Mouse (Mus musculus) embryonic facial prominence, embryonic 15.5 days (tissue): ENCODE measurements at regions not wholly inside any gene's neighbourhood (a gene's known extent, or its start where the extent isn't known, plus 50 kb on each side); places are given as distances from the start of the nearest gene placed in this dataset.

ENCODE experiments used
- ATAC-seq: fragments of 200-750 bp; cut with Nextera tagmentation; 2 replicates; pipeline ENCODE4 v1.8.0; 2017; ENCODE audit warnings: low read depth, moderate TSS enrichment; ENCODE audit not compliant: insufficient number of reproducible peaks, low FRiP score, low TSS enrichment
- H3K27ac ChIP-seq: fragments of 300-500 bp; sonication (generic); replicated peaks from 2 replicates; pipeline ENCODE4 v1.5.1; 2015; ENCODE audit warnings: mild to moderate bottlenecking, inconsistent platforms
- H3K27me3 ChIP-seq: fragments of 300-500 bp; sonication (generic); 2 replicates; pipeline ENCODE4 v1.6.1; 2015; ENCODE audit warnings: inconsistent platforms
- H3K36me3 ChIP-seq: fragments of 300-500 bp; sonication (generic); 2 replicates; pipeline ENCODE4 v1.6.1; 2015; ENCODE audit warnings: mild to moderate bottlenecking, inconsistent platforms
- H3K4me1 ChIP-seq: fragments of 300-500 bp; sonication (generic); 2 replicates; pipeline ENCODE4 v1.6.1; 2015; ENCODE audit warnings: inconsistent platforms
- H3K4me2 ChIP-seq: fragments of 300-500 bp; sonication (generic); replicated peaks from 2 replicates; pipeline ENCODE4 v1.6.1; 2015; ENCODE audit warnings: mild to moderate bottlenecking, inconsistent platforms
- H3K4me3 ChIP-seq: fragments of 300-500 bp; sonication (generic); replicated peaks from 2 replicates; pipeline ENCODE4 v1.5.1; 2015; ENCODE audit warnings: mild to moderate bottlenecking, inconsistent platforms
- H3K9ac ChIP-seq: fragments of 300-500 bp; sonication (generic); 2 replicates; pipeline ENCODE4 v1.6.1; 2015; ENCODE audit warnings: inconsistent platforms
- H3K9me3 ChIP-seq: fragments of 300-500 bp; sonication (generic); replicated peaks from 2 replicates; pipeline ENCODE4 v1.6.1; 2016; ENCODE audit warnings: inconsistent platforms
- WGBS: fragments of 180-500 bp; shearing (Covaris S2); methylation state at CpG from one replicate; pipeline ENCODE4 v1.1.7; 2015; 5-methylcytosine and 5-hydroxymethylcytosine counted together

GRCm38 (mm10) chr3:14952169-14952729 is 66.2 kb downstream of the Car2 start:
- Histone ChIP-seq H3K27me3 (no peaks in the 10 kb centered on the region), H3K9me3 (no peaks in the 10 kb centered on the region), H3K27ac (no peak overlapping the region), H3K4me2 (no peak overlapping the region), H3K4me1 (no peaks in the 10 kb centered on the region), H3K4me3 (no peak overlapping the region), H3K9ac (no peak overlapping the region), H3K36me3 (no peaks in the 10 kb centered on the region)
- WGBS, result 75% methylated on average over 3 of the region's 3 CpGs
- no peak for ATAC-seq

- Histone ChIP-seq H3K27ac (no peak overlapping the region), H3K36me3 (no peaks in the 10 kb centered on the region), H3K9ac (no peak overlapping the region), H3K9me3 (no peaks in the 10 kb centered on the region), H3K4me2 (no peak overlapping the region), H3K4me3 (no peak overlapping the region), H3K4me1 (no peaks in the 10 kb centered on the region), H3K27me3 (no peaks in the 10 kb centered on the region)
- 50% methylated on average over 3 of the region's 3 CpGs for WGBS
- ATAC-seq, result no peak
These were observed 66.9 kb downstream of the Car2 start for GRCm38 (mm10) chr3:14952951-14953350.

GRCm38 (mm10) chr3:14957481-14957880 is 71.4 kb downstream of the Car2 start:
- Histone ChIP-seq H3K27ac (no peak overlapping the region), H3K4me1 (no peaks in the 10 kb centered on the region), H3K4me3 (no peak overlapping the region), H3K27me3 (no peaks in the 10 kb centered on the region), H3K9me3 (no peaks in the 10 kb centered on the region), H3K4me2 (no peak overlapping the region), H3K9ac (no peak overlapping the region), H3K36me3 (no peaks in the 10 kb centered on the region)
- ATAC-seq, result no peak
- 61% methylated on average over 1 of the region's 1 CpGs for WGBS

GRCm38 (mm10) chr3:14958277-14958676 is 72.2 kb downstream of the Car2 start:
- Histone ChIP-seq H3K27me3 (no peaks in the 10 kb centered on the region), H3K4me3 (no peak overlapping the region), H3K36me3 (no peaks in the 10 kb centered on the region), H3K9me3 (no peaks in the 10 kb centered on the region), H3K4me2 (no peak overlapping the region), H3K4me1 (no peaks in the 10 kb centered on the region), H3K9ac (no peak overlapping the region), H3K27ac (no peak overlapping the region)
- no peak for ATAC-seq
- 84% methylated on average over 1 of the region's 1 CpGs for WGBS

GRCm38 (mm10) chr3:14959586-14959985 is 73.5 kb downstream of the Car2 start:
- Histone ChIP-seq H3K36me3 (no peaks in the 10 kb centered on the region), H3K4me2 (no peak overlapping the region), H3K27me3 (no peaks in the 10 kb centered on the region), H3K4me3 (no peak overlapping the region), H3K9me3 (no peaks in the 10 kb centered on the region), H3K4me1 (no peaks in the 10 kb centered on the region), H3K27ac (no peak overlapping the region), H3K9ac (no peak overlapping the region)
- WGBS, result 5% methylated on average over 1 of the region's 1 CpGs
- no peak for ATAC-seq

GRCm38 (mm10) chr3:14964795-14965194 is 78.7 kb downstream of the Car2 start:
- ATAC-seq, result no peak
- Histone ChIP-seq H3K27ac (no peak overlapping the region), H3K27me3 (no peaks in the 10 kb centered on the region), H3K36me3 (no peaks in the 10 kb centered on the region), H3K4me1 (no peaks in the 10 kb centered on the region), H3K4me3 (no peak overlapping the region), H3K9ac (no peak overlapping the region), H3K4me2 (no peak overlapping the region), H3K9me3 (no peaks in the 10 kb centered on the region)
- 58% methylated on average over 5 of the region's 5 CpGs for WGBS

- no peak overlapping the region for H3K4me3 ChIP-seq
- no peak for ATAC-seq
- no peak overlapping the region for H3K27ac ChIP-seq
- H3K4me1 ChIP-seq, result no peaks in the 10 kb centered on the region
- H3K9ac ChIP-seq, result no peak overlapping the region
- H3K27me3 ChIP-seq, result no peaks in the 10 kb centered on the region
- H3K9me3 ChIP-seq, result no peaks in the 10 kb centered on the region
- H3K4me2 ChIP-seq, result no peak overlapping the region
- H3K36me3 ChIP-seq, result no peaks in the 10 kb centered on the region
- 89% methylated on average over 5 of the region's 5 CpGs for WGBS
These were observed 79.5 kb downstream of the Car2 start for GRCm38 (mm10) chr3:14965438-14966044.

- H3K4me3 ChIP-seq, result no peak overlapping the region
- no peaks in the 10 kb centered on the region for H3K9me3 ChIP-seq
- no peak overlapping the region for H3K9ac ChIP-seq
- no peak overlapping the region for H3K27ac ChIP-seq
- no peak for ATAC-seq
- no peaks in the 10 kb centered on the region for H3K36me3 ChIP-seq
- no peaks in the 10 kb centered on the region for H3K27me3 ChIP-seq
- H3K4me1 ChIP-seq, result no peaks in the 10 kb centered on the region
- H3K4me2 ChIP-seq, result no peak overlapping the region
- WGBS, result 77% methylated on average over 5 of the region's 5 CpGs
These were observed 81.2 kb downstream of the Car2 start for GRCm38 (mm10) chr3:14967235-14967634.

GRCm38 (mm10) chr3:14968345-14968744 is 82.3 kb downstream of the Car2 start:
- H3K27ac ChIP-seq, result no peak overlapping the region
- no peak for ATAC-seq
- no peaks in the 10 kb centered on the region for H3K4me1 ChIP-seq
- H3K4me3 ChIP-seq, result no peak overlapping the region
- no peaks in the 10 kb centered on the region for H3K27me3 ChIP-seq
- H3K36me3 ChIP-seq, result no peaks in the 10 kb centered on the region
- H3K9ac ChIP-seq, result no peak overlapping the region
- H3K9me3 ChIP-seq, result no peaks in the 10 kb centered on the region
- no peak overlapping the region for H3K4me2 ChIP-seq
- WGBS, result 76% methylated on average over 1 of the region's 1 CpGs

GRCm38 (mm10) chr3:14969698-14970097 is 83.6 kb downstream of the Car2 start:
- Histone ChIP-seq H3K9ac (no peak overlapping the region), H3K4me1 (no peaks in the 10 kb centered on the region), H3K4me2 (no peak overlapping the region), H3K4me3 (no peak overlapping the region), H3K36me3 (no peaks in the 10 kb centered on the region), H3K27me3 (no peaks in the 10 kb centered on the region), H3K27ac (no peak overlapping the region), H3K9me3 (no peaks in the 10 kb centered on the region)
- WGBS, result 68% methylated on average over 6 of the region's 6 CpGs
- ATAC-seq, result no peak

GRCm38 (mm10) chr3:14971647-14972046 is 85.6 kb downstream of the Car2 start:
- Histone ChIP-seq H3K9ac (no peak overlapping the region), H3K27ac (no peak overlapping the region), H3K4me1 (no peaks in the 10 kb centered on the region), H3K4me3 (no peak overlapping the region), H3K4me2 (no peak overlapping the region), H3K36me3 (no peaks in the 10 kb centered on the region), H3K9me3 (no peaks in the 10 kb centered on the region), H3K27me3 (no peaks in the 10 kb centered on the region)
- ATAC-seq, result no peak
- 75% methylated on average over 2 of the region's 2 CpGs for WGBS

- ATAC-seq, result no peak
- WGBS, result 84% methylated on average over 2 of the region's 2 CpGs
These were observed 88.7 kb downstream of the Car2 start for GRCm38 (mm10) chr3:14974758-14975157.

More at GRCm38 (mm10) chr3:14974758-14975157, 88.7 kb downstream of the Car2 start:
- no peaks in the 10 kb centered on the region for H3K9me3 ChIP-seq
- no peak overlapping the region for H3K4me2 ChIP-seq
- H3K36me3 ChIP-seq, result no peaks in the 10 kb centered on the region
- no peak overlapping the region for H3K4me3 ChIP-seq
- H3K27ac ChIP-seq, result no peak overlapping the region
- no peaks in the 10 kb centered on the region for H3K4me1 ChIP-seq
- H3K27me3 ChIP-seq, result no peaks in the 10 kb centered on the region
- no peak overlapping the region for H3K9ac ChIP-seq
